Comparison of ENCODE assay signal across 43 mouse cellular contexts in the genomic region with DNA sequence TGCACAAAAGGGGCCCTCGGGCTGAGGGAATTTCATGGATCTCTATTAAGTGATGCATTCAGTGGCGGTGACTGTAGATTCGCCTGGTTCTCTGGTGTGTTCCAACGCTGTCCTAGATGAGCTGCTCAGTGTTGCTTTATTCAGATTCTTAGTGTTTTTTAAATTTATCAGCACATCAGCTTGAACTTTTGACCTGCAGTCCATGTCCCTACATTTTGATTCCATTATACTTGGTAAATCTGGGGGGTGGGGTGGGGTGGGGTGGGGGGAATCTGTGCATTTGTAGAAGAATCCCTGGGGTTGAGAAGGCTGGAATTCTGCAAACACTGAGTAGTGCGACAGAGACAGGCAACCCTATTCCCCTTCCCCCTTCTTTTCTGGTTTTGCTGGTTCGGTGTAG. TPM values are rescaled to one million over a fixed set of nuclear protein-coding genes. Genes with fewer than 3 reads are reported as not detected.
"Had no signal": no experiment of that assay in that cellular context is flagged by ENCODE, and none has a peak within 500 bp of the region (broad histone marks: within the 10 kb centered on the region; RNA-seq: fewer than 3 reads in every experiment).

A gene (minus strand): TSS at position 101 of the 400 bp plus-strand sequence.

- H3K9ac ChIP-seq: heart, embryonic 12.5 days; heart, embryonic 15.5 days; hindbrain, embryonic 12.5 days; hindbrain, embryonic 14.5 days; intestine, embryonic 15.5 days; limb, embryonic 12.5 days; liver, embryonic 13.5 days; liver, embryonic 15.5 days; liver, postnatal 0 days had no signal

- H3K27me3 ChIP-seq: heart, embryonic 12.5 days; heart, embryonic 15.5 days; hindbrain, embryonic 12.5 days; intestine, embryonic 15.5 days; limb, embryonic 12.5 days; liver, embryonic 13.5 days; liver, embryonic 15.5 days had no signal

- H3K36me3 ChIP-seq: heart, embryonic 10.5 days; heart, embryonic 12.5 days; heart, embryonic 15.5 days; hindbrain, embryonic 10.5 days; hindbrain, embryonic 12.5 days; intestine, embryonic 15.5 days; limb, embryonic 10.5 days; limb, embryonic 12.5 days; liver, embryonic 13.5 days; liver, embryonic 15.5 days had no signal

- H3K9me3 ChIP-seq: heart, embryonic 10.5 days; heart, embryonic 12.5 days; heart, embryonic 15.5 days; hindbrain, embryonic 10.5 days; hindbrain, embryonic 12.5 days; intestine, embryonic 15.5 days; limb, embryonic 10.5 days; limb, embryonic 12.5 days; liver, embryonic 13.5 days; liver, embryonic 15.5 days had no signal

- H3K4me1 ChIP-seq: heart, embryonic 10.5 days; heart, embryonic 12.5 days; heart, embryonic 15.5 days; hindbrain, embryonic 10.5 days; hindbrain, embryonic 12.5 days; intestine, embryonic 15.5 days; limb, embryonic 10.5 days; limb, embryonic 12.5 days; liver, embryonic 13.5 days; liver, embryonic 15.5 days had no signal

- H3K27ac ChIP-seq: heart, embryonic 10.5 days; heart, embryonic 15.5 days; hindbrain, embryonic 10.5 days; hindbrain, embryonic 12.5 days; hindbrain, embryonic 14.5 days; intestine, embryonic 15.5 days; limb, embryonic 10.5 days; limb, embryonic 12.5 days; liver, embryonic 13.5 days; liver, embryonic 15.5 days had no signal

- DNase-seq: gastrocnemius, postnatal 14 days; gastrocnemius, postnatal 36 days; heart, postnatal 4 days; kidney, adult 18-20 months; kidney, adult 8-10 months; kidney, postnatal 10 days; kidney, postnatal 25 days; layer of hippocampus, adult 9-11 months; layer of hippocampus, postnatal 36 days; liver; liver, embryonic 13.5 days; liver, postnatal 0 days had no signal

- H3K4me3 ChIP-seq: heart, embryonic 10.5 days; heart, embryonic 12.5 days; heart, embryonic 15.5 days; hindbrain, embryonic 10.5 days; hindbrain, embryonic 12.5 days; intestine, embryonic 15.5 days; limb, embryonic 10.5 days; limb, embryonic 12.5 days; liver, embryonic 13.5 days; liver, embryonic 15.5 days had no signal

RNA-seq across cellular contexts. Expression of the gene that starts here (rescaled TPM):
- total RNA-seq: gastrocnemius, adult 18-20 months; gastrocnemius, adult 8-10 months; gastrocnemius, postnatal 14 days; gastrocnemius, postnatal 36 days; granulocyte monocyte progenitor cell, adult 5-6 weeks; heart, adult 8-10 months; heart, postnatal 25 days; heart, postnatal 4 days; layer of hippocampus, adult 18-20 months; layer of hippocampus, adult 8-10 months; layer of hippocampus, postnatal 14 days; layer of hippocampus, postnatal 36 days; left cerebral cortex, adult 18-20 months; left cerebral cortex, adult 8-10 months; left cerebral cortex, postnatal 10 days; left cerebral cortex, postnatal 36 days had no signal
- polyA plus RNA-seq: heart, embryonic 10.5 days; heart, embryonic 12.5 days; heart, embryonic 15.5 days; heart, postnatal 0 days; hindbrain, embryonic 12.5 days; hindbrain, embryonic 14.5 days; hindbrain, embryonic 16.5 days; inflammation-experienced regulatory T-cells, adult 6 months; intestine, embryonic 15.5 days; intestine, postnatal 0 days; kidney, embryonic 14.5 days; kidney, embryonic 16.5 days; large intestine, adult 2 months; limb, embryonic 10.5 days; limb, embryonic 12.5 days; limb, embryonic 14.5 days; liver, embryonic 11.5 days; liver, embryonic 13.5 days; liver, embryonic 15.5 days; liver, postnatal 0 days had no signal
